Mouse (Mus musculus): Measurements from ENCODE around the gene Fgr. TPM values are rescaled to one million over a fixed set of nuclear protein-coding genes. Genes with fewer than 3 reads are reported as not detected.
A peak's percentile ranks its signal among the peaks of the same experiment; 100 is the strongest.

Fgr gene
- polyA plus RNA-seq, 1 experiment from 2014 or later = 0.23 TPM

DNA sequence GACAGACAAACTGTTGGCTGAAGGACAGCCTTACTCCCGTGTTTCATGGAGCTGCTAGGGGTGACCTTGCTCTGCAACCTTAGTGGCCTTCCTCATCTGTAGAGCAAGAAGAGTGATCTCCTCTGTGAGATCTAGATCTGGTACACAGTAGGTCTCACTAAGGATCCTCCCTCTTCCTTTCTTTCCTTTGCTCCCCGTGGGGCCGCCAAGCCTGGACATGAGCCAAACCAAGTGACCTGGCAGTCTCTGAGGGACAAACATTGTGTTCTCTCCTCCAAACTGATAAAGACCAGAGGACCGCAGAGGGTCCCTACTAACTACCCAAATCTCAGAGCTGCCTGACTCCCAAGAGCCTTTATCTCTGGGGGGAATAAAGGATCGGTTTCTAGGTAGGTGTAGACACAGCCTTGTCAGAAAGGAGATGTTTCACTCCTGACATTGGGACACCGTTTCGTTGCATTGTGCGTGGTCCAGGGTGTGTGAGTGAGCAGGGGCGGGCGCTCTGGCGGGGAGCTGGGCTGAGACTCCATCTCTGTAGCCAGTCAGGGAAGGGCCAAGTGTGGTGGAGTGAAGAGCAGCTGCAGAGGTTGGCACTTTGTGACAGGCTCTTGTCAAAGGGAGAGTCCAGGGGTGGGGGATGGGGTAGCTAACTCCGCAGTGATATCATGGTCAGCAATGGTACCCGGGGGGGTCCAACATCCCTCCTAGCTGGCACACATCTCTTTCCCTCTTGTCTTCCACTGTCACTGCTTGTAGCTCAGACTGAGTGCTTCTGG, 12.8 kb upstream of the Fgr start:
- Histone ChIP-seq H3K4me2 (no peak overlapping the region), H3K27ac (replicated peaks) (no peak overlapping the region), H3K36me3 (no peaks in the 10 kb centered on the region), H3K9me3 (replicated peaks) (no peaks in the 10 kb centered on the region), H3K9ac (replicated peaks) (no peak overlapping the region), H3K4me3 (replicated peaks) (no peak overlapping the region), H3K4me1 (peaks cover 28% of the 10 kb centered on the region), H3K27me3 (replicated peaks) (no peaks in the 10 kb centered on the region)
- no peak for ATAC-seq (ENCODE audit: low FRiP score)
- WGBS = 71% methylated on average over 13 of the region's 13 CpGs

DNA sequence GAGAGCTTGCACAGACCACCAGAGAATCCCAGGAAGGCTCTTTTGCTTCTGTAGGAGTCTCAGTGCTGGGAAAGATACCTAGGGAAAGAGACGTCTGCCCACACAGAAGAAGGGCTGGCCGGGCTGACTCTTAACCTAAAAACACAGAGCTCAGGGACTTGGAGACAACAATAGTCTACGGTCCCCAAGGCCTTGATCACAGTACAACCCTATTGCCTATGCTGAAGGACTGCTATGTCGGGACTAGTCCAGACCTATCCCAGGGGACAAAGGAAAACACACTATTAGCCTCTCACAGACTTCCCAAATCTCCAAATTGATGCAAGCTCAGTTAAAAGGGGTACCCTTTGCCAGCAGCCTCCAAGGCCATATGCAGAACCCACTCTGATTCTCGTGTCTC, 12.0 kb upstream of the Fgr start:
- H3K9me3 ChIP-seq (replicated peaks) = no peaks in the 10 kb centered on the region
- H3K9ac ChIP-seq (replicated peaks) = no peak overlapping the region
- H3K36me3 ChIP-seq = no peaks in the 10 kb centered on the region
- no peak overlapping the region for H3K27ac ChIP-seq (replicated peaks)
- peaks cover 28% of the 10 kb centered on the region for H3K4me1 ChIP-seq
- no peaks in the 10 kb centered on the region for H3K27me3 ChIP-seq (replicated peaks)
- H3K4me3 ChIP-seq (replicated peaks) = no peak overlapping the region
- 82% methylated on average over 5 of the region's 5 CpGs for WGBS
- no peak overlapping the region for H3K4me2 ChIP-seq
- ATAC-seq (ENCODE audit: low FRiP score) = no peak

DNA sequence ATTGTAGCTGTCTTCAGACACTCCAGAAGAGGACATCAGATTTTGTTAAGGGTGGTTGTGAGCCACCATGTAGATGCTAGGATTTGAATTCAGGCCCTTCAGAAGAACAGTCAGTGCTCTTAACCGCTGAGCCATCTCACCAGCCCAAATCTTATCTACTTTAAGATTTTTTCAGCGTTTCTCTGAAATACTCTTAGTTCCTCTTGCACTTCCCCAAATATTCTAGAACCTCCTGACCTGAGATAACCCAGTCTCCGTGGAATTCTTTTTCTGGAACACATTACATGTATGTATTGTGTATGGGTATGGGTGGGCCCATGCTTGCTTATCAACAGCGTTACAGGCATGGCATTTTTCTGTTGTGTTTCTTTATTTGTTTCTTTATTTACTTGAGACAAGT, 11.3 kb upstream of the Fgr start:
- 94% methylated on average over 4 of the region's 4 CpGs for WGBS
- H3K36me3 ChIP-seq = no peaks in the 10 kb centered on the region
- ATAC-seq (ENCODE audit: low FRiP score) = no peak
- H3K9ac ChIP-seq (replicated peaks) = no peak overlapping the region
- H3K27ac ChIP-seq (replicated peaks) = no peak overlapping the region
- H3K4me2 ChIP-seq = no peak overlapping the region
- H3K9me3 ChIP-seq (replicated peaks) = no peaks in the 10 kb centered on the region
- no peak overlapping the region for H3K4me3 ChIP-seq (replicated peaks)
- H3K27me3 ChIP-seq (replicated peaks) = no peaks in the 10 kb centered on the region
- H3K4me1 ChIP-seq = peaks cover 28% of the 10 kb centered on the region

- peaks cover 28% of the 10 kb centered on the region for H3K4me1 ChIP-seq
Observed at GRCm38 (mm10) chr4:132963436-132963835, 10.5 kb upstream of the Fgr start.

DNA sequence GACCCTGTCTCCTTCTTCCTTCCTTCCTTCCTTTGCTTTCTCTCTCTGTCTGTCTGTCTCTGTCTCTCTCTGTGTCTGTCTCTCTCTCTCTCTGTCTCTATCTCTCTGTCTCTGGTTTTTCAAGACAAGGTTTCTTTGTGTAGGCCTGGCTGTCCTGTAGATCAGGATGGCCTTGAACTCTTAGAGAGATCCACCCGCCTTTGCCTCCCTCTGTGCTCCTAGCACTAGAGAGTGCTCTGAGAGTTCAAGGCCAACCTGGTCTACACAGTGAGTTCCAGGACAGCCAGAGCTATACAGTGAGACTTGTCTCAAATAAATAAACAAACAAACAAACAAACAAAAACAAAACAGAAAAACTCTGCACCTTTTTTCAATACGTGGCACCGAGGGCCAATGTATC, 9.8 kb upstream of the Fgr start:
- Histone ChIP-seq H3K9me3 (replicated peaks) (no peaks in the 10 kb centered on the region), H3K4me2 (no peak overlapping the region), H3K9ac (replicated peaks) (no peak overlapping the region), H3K4me1 (peaks cover 22% of the 10 kb centered on the region), H3K27me3 (replicated peaks) (no peaks in the 10 kb centered on the region), H3K36me3 (no peaks in the 10 kb centered on the region), H3K4me3 (replicated peaks) (no peak overlapping the region), H3K27ac (replicated peaks) (no peak overlapping the region)
- 34% methylated on average over 3 of the region's 3 CpGs for WGBS
- no peak for ATAC-seq (ENCODE audit: low FRiP score)

More at GRCm38 (mm10) chr4:132963436-132963835, 10.5 kb upstream of the Fgr start:
- H3K9me3 ChIP-seq (replicated peaks) = no peaks in the 10 kb centered on the region
- 55% methylated on average over 2 of the region's 2 CpGs for WGBS
- ATAC-seq (ENCODE audit: low FRiP score) = no peak
- no peak overlapping the region for H3K27ac ChIP-seq (replicated peaks)
- H3K4me3 ChIP-seq (replicated peaks) = no peak overlapping the region
- no peak overlapping the region for H3K9ac ChIP-seq (replicated peaks)
- H3K4me2 ChIP-seq = no peak overlapping the region
- no peaks in the 10 kb centered on the region for H3K27me3 ChIP-seq (replicated peaks)
- H3K36me3 ChIP-seq = no peaks in the 10 kb centered on the region

- Histone ChIP-seq H3K9me3 (replicated peaks) (no peaks in the 10 kb centered on the region), H3K4me3 (replicated peaks) (no peak overlapping the region), H3K4me1 (peaks cover 18% of the 10 kb centered on the region), H3K4me2 (no peak overlapping the region), H3K27me3 (replicated peaks) (no peaks in the 10 kb centered on the region), H3K36me3 (no peaks in the 10 kb centered on the region), H3K27ac (replicated peaks) (no peak overlapping the region), H3K9ac (replicated peaks) (no peak overlapping the region)
- 18% methylated on average over 5 of the region's 5 CpGs for WGBS
- no peak for ATAC-seq (ENCODE audit: low FRiP score)
Observed at GRCm38 (mm10) chr4:132964473-132964872, 9.4 kb upstream of the Fgr start.

DNA sequence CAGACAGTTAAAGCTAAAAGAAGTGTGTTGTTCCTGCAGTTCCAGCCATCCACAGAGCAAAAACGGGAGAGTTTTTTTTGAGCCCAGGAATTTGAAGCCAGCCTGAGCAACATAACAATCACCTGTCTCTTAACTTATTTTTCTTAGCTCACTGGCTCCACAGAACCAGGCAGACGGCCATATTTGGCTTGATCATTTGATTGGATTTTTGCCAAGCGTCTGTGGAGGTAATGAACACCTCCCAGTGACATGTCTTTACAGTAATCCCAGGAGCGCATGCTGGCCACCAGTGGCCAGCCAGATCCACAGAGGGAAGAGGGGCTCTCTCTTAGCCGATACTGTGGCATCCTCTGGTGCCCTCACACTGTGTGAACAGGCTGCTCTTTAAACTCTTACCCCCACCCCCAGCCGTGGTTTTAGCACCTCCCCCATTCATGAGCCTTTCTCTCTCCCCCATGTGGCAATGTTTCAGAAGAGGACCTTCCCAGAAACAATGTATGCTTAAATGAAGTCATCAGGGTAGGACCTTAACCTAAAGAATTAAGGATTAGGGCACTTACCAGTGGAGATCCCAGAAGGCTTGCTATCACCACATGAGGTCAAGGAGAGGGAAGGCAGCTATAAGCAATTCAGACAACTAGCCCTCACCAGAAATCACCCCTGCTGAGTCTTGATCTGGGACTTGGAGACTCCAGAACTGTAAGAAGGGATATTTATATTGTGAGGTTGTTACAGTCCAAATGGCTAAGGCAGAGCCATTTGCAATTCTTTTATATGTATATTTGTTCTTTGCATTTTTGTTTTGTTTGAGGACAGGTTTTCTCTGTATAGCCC, 5.6 kb upstream of the Fgr start:
- WGBS = 51% methylated on average over 6 of the region's 6 CpGs
- no peak overlapping the region for H3K9ac ChIP-seq (replicated peaks)
- no peak overlapping the region for H3K4me2 ChIP-seq
- no peak overlapping the region for H3K4me3 ChIP-seq (replicated peaks)
- H3K4me1 ChIP-seq = no peaks in the 10 kb centered on the region
- peaks cover 5% of the 10 kb centered on the region; the same call in 1 of the 2 replicates for H3K27me3 ChIP-seq (replicated peaks)
- ATAC-seq (ENCODE audit: low FRiP score) = no peak
- no peaks in the 10 kb centered on the region for H3K9me3 ChIP-seq (replicated peaks)
- H3K27ac ChIP-seq (replicated peaks) = no peak overlapping the region
- H3K36me3 ChIP-seq = no peaks in the 10 kb centered on the region

DNA sequence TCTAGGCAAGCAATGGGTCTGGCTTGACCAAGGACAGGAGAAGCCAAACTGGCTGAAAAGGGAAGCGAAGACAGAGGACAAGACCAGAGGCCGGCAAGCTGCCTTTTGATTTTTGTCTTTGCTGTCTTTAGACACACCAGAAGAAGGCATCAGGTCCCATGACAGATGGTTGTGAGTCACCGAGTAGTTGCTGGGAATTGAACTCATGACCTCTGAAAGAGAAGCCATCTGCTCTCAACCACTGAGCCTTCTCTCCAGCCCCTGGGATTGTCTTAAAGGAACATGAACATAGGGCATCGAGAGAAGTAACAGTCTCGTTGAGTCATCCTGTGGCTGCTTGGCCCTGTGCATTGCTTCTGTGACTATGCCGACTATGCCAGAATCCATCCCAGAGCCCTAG, 2.3 kb upstream of the Fgr start:
- H3K4me1 ChIP-seq = peaks cover 25% of the 10 kb centered on the region
- peaks cover 28% of the 10 kb centered on the region for H3K27me3 ChIP-seq (replicated peaks)
- H3K4me3 ChIP-seq (replicated peaks) = no peak overlapping the region
- H3K36me3 ChIP-seq = no peaks in the 10 kb centered on the region
- WGBS = 73% methylated on average over 6 of the region's 6 CpGs
- H3K27ac ChIP-seq (replicated peaks) = no peak overlapping the region
- H3K9ac ChIP-seq (replicated peaks) = no peak overlapping the region
- no peaks in the 10 kb centered on the region for H3K9me3 ChIP-seq (replicated peaks)
- no peak overlapping the region for H3K4me2 ChIP-seq
- no peak for ATAC-seq (ENCODE audit: low FRiP score)

DNA sequence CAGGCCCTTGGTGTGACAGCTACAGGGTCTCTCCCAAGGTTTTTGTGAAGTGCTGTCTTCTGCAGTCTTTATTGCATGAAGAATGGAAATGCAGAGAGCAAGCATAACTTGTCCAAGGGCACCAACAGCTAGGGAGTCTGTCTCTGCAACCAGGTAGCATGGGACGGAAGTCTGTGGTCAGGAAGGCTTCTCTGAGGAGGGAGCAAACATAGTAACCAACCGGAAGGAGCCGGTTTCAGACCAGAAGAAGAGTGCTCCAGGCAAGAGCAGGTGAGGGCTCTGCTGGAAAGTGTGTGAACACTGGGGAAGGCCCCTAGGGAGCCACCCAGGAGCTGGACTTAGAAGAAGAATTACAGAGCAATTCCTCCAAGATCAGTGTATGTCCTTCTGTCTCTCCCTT, 1.8 kb upstream of the Fgr start:
- H3K4me2 ChIP-seq = no peak overlapping the region
- peaks cover 28% of the 10 kb centered on the region for H3K27me3 ChIP-seq (replicated peaks)
- H3K4me1 ChIP-seq = peaks cover 25% of the 10 kb centered on the region
- H3K4me3 ChIP-seq (replicated peaks) = no peak overlapping the region
- no peak overlapping the region for H3K27ac ChIP-seq (replicated peaks)
- H3K9me3 ChIP-seq (replicated peaks) = no peaks in the 10 kb centered on the region
- H3K36me3 ChIP-seq = no peaks in the 10 kb centered on the region
- WGBS = 77% methylated on average over 3 of the region's 3 CpGs
- no peak for ATAC-seq (ENCODE audit: low FRiP score)
- no peak overlapping the region for H3K9ac ChIP-seq (replicated peaks)

GRCm38 (mm10) chr4:132972556-132972955, 1.3 kb upstream of the Fgr start:
- no peak overlapping the region for H3K9ac ChIP-seq (replicated peaks)
- no peaks in the 10 kb centered on the region for H3K9me3 ChIP-seq (replicated peaks)
- no peaks in the 10 kb centered on the region for H3K36me3 ChIP-seq
- no peak for ATAC-seq (ENCODE audit: low FRiP score)
- 13% methylated on average over 2 of the region's 2 CpGs for WGBS
- H3K4me2 ChIP-seq = no peak overlapping the region
- H3K4me3 ChIP-seq (replicated peaks) = no peak overlapping the region
- H3K27me3 ChIP-seq (replicated peaks) = peaks cover 31% of the 10 kb centered on the region
- H3K4me1 ChIP-seq = peaks cover 25% of the 10 kb centered on the region
- no peak overlapping the region for H3K27ac ChIP-seq (replicated peaks)

DNA sequence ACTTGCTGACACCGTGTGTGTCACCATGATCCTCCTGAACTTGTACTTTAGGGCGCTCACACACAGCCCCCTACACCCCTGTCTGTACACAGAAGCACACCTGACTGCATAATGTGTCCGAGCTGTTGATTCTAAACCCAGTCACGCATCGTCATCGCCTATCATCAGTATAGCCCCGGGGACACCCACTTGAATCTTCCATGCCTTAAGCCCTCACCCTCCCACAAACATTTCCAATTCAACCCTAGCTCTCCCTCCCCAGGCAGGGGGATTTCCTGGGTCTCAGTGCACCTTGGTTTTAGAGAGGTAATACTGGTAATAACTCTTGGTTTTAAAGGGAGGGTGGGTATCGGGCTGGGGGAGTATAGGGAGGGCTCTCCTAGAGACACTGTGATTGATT, 709 bp upstream of the Fgr start:
- no peak for ATAC-seq (ENCODE audit: low FRiP score)
- 34% methylated on average over 8 of the region's 8 CpGs for WGBS

GRCm38 (mm10) chr4:132974904-132975303, 1.0 kb downstream of the Fgr start:
- Histone ChIP-seq H3K4me2 (peak overlapping the region; percentile 47), H3K27ac (replicated peaks) (no peak overlapping the region), H3K4me1 (peaks cover 25% of the 10 kb centered on the region), H3K36me3 (no peaks in the 10 kb centered on the region), H3K9me3 (replicated peaks) (no peaks in the 10 kb centered on the region), H3K9ac (replicated peaks) (0 out of 2 replicates have a peak overlapping the region, but pooled peaks have one; percentile 23), H3K27me3 (replicated peaks) (peaks cover 32% of the 10 kb centered on the region), H3K4me3 (replicated peaks) (no peak overlapping the region; the same call in 1 of the 2 replicates)
- no peak for ATAC-seq (ENCODE audit: low FRiP score)
- WGBS = 2% methylated on average over 15 of the region's 15 CpGs

More for the DNA sequence above, 709 bp upstream of the Fgr start:
- no peak overlapping the region for H3K4me3 ChIP-seq (replicated peaks)
- no peak overlapping the region for H3K27ac ChIP-seq (replicated peaks)
- no peaks in the 10 kb centered on the region for H3K9me3 ChIP-seq (replicated peaks)
- H3K9ac ChIP-seq (replicated peaks) = no peak overlapping the region
- H3K4me1 ChIP-seq = peaks cover 25% of the 10 kb centered on the region
- H3K4me2 ChIP-seq = no peak overlapping the region
- peaks cover 32% of the 10 kb centered on the region for H3K27me3 ChIP-seq (replicated peaks)
- H3K36me3 ChIP-seq = no peaks in the 10 kb centered on the region
